Mouse (Mus musculus) forebrain, embryonic 15.5 days (tissue): ENCODE results near the gene Hoxa6. TPM values are rescaled to one million over a fixed set of nuclear protein-coding genes. Genes with fewer than 3 reads are reported as not detected.

Experiments
- ATAC-seq: fragments of 200-750 bp; cut with Nextera tagmentation; replicated peaks from 2 replicates; pipeline ENCODE4 v1.8.0; 2017; ENCODE audit warnings: mild to moderate bottlenecking, moderate TSS enrichment, moderate library complexity
- H3K27ac ChIP-seq: fragments of 300-500 bp; sonication (generic); replicated peaks from 2 replicates; pipeline ENCODE4 v1.5.1; 2015; ENCODE audit warnings: mild to moderate bottlenecking, inconsistent platforms
- H3K27me3 ChIP-seq: fragments of 300-500 bp; sonication (generic); 2 replicates; pipeline ENCODE4 v1.6.1; 2015; ENCODE audit warnings: inconsistent platforms
- H3K36me3 ChIP-seq: fragments of 300-500 bp; sonication (generic); 2 replicates; pipeline ENCODE4 v1.6.1; 2015; ENCODE audit warnings: mild to moderate bottlenecking, inconsistent platforms
- H3K4me1 ChIP-seq: fragments of 300-500 bp; sonication (generic); 2 replicates; pipeline ENCODE4 v1.6.1; 2015; ENCODE audit warnings: inconsistent platforms
- H3K4me2 ChIP-seq: fragments of 300-500 bp; sonication (generic); replicated peaks from 2 replicates; pipeline ENCODE4 v1.6.1; 2015; ENCODE audit warnings: mild to moderate bottlenecking, inconsistent platforms
- H3K4me3 ChIP-seq: fragments of 300-500 bp; sonication (generic); 2 replicates; pipeline ENCODE4 v1.5.1; 2015; ENCODE audit warnings: mild to moderate bottlenecking, inconsistent platforms
- H3K9ac ChIP-seq: fragments of 300-500 bp; sonication (generic); replicated peaks from 2 replicates; pipeline ENCODE4 v1.6.1; 2015; ENCODE audit warnings: mild to moderate bottlenecking, inconsistent platforms
- H3K9me3 ChIP-seq: fragments of 300-500 bp; sonication (generic); 2 replicates; pipeline ENCODE4 v1.6.1; 2016; ENCODE audit warnings: inconsistent platforms
- WGBS: fragments of 180-500 bp; shearing (Covaris S2); methylation state at CpG from one replicate; pipeline ENCODE4 v1.1.7; 2015; ENCODE audit warnings: mixed read lengths; 5-methylcytosine and 5-hydroxymethylcytosine counted together
- polyA plus RNA-seq: library from polyadenylated mRNA; unstranded; fragments of >200 nt; fragmentation: Nextera tagmentation; extraction: Ambion mirVana; gene quantifications from 2 replicates; pipeline ENCODE4 v1.2.1, GENCODE M21; 2015

Gene Hoxa6
- polyA plus RNA-seq, result not detected in 2 replicates

- WGBS, result under 1% methylated on average over 47 of the region's 47 CpGs
- Histone ChIP-seq H3K4me1 (peaks cover 15% of the 10 kb centered on the region), H3K27ac (no peak within 1 kb of the TSS), H3K4me2 (no peak within 1 kb of the TSS), H3K4me3 (no peak within 1 kb of the TSS), H3K9me3 (no peaks in the 10 kb centered on the region), H3K36me3 (no peaks in the 10 kb centered on the region), H3K9ac (no peak within 1 kb of the TSS), H3K27me3 (peaks cover 97% of the 10 kb centered on the region)
- no peak for ATAC-seq
Measured at GRCm38 (mm10) chr6:52208072-52208867, at the start of gene Hoxa6. TSS of gene Hoxa6 (minus strand) at chr6:52208722.

GRCm38 (mm10) chr6:52256956-52257355 is 48.4 kb upstream of the Hoxa6 start:
- H3K27me3 ChIP-seq, result peaks cover 90% of the 10 kb centered on the region
- H3K4me2 ChIP-seq, result no peak overlapping the region
- H3K36me3 ChIP-seq, result no peaks in the 10 kb centered on the region
- H3K27ac ChIP-seq, result no peak overlapping the region
- no peak overlapping the region for H3K4me3 ChIP-seq
- H3K9me3 ChIP-seq, result no peaks in the 10 kb centered on the region
- H3K4me1 ChIP-seq, result peaks cover 11% of the 10 kb centered on the region
- under 1% methylated on average over 6 of the region's 6 CpGs for whole genome bisulfite sequencing
- H3K9ac ChIP-seq, result no peak overlapping the region
- no peak for ATAC-seq

DNA sequence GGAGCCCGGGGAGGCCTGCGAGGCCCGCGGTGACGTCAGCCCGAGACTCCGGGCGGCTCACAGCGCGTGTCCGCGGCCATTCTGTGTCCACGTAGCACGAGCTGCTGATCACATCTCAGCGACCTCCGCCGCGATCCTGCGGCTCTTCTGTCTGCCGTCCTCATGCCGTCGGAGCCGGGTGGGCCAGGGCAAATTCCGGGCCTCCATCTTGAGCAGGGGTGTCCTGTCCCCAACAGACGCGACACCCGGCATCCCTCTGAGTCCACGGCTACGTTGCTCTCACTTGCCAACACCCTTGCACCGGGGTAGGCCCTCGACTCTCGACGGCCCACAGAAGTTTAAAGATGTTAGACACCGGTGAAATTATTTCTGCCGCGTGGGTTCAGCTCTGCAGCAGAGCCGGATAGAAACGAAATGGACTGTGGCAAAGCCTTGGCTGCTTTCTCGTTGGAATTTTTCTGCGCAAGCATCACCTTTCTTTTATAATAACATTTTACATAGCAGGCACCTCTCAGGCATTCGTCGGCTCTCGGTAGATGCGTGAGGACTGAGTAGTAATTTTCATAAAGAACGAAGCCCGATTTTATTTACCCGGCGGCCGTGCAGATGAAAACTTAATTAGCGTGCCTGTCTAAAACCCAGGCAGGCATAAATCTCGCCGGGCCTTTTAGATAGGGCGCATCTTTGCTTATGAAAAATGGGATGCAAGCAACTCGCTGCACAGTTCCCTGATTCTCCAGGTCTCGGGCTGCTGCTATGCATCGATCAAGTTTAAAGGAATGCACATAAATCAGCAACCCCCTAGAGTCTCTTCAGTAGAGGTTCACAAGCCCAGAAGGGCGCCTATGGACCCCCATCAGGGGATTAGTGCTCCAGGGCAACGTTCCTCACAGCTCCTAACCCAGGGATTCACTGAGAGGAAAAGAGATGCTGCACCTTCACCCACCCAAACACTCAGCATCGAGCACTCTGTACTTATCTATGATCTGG is 45.3 kb upstream of the Hoxa6 start:
- Histone ChIP-seq H3K4me3 (no peak overlapping the region), H3K9ac (no peak overlapping the region), H3K27ac (no peak overlapping the region), H3K4me2 (no peak overlapping the region), H3K4me1 (no peaks in the 10 kb centered on the region), H3K27me3 (peaks cover 93% of the 10 kb centered on the region), H3K9me3 (no peaks in the 10 kb centered on the region), H3K36me3 (no peaks in the 10 kb centered on the region)
- WGBS, result 1% methylated on average over 59 of the region's 59 CpGs
- ATAC-seq, result no peak

DNA sequence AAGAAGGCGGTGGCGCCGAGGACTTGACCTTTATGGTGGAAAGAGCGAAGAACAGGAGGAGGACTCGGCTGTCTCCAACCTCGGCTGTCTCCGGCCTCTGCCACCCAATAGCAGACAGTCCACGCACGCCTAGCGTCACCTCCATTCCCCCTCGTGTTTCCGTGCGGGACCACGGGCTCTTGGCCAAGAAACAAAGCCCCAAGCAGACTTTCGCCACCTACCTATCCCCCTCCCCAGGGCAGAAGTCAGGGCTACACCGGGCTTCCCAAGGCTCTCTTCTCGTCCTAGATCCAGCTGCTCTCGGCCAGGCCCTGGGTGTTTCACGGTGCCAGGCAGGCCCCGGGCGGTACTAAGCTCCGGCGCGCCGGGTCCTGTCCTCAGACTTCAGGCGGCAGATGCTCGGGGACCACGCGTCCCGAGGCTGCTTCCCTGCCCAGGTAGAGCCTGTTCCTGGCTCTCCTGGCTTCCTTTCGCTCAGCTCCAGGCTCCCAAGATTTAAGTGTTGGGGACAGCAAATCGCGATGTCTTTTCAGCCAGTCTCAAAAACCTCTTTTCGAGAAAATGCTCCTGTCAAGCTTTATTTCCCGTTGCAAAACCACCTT is 44.4 kb upstream of the Hoxa6 start:
- Histone ChIP-seq H3K36me3 (no peaks in the 10 kb centered on the region), H3K27ac (no peak overlapping the region), H3K4me3 (no peak overlapping the region), H3K4me1 (no peaks in the 10 kb centered on the region), H3K9me3 (no peaks in the 10 kb centered on the region), H3K27me3 (peaks cover 93% of the 10 kb centered on the region), H3K9ac (no peak overlapping the region), H3K4me2 (no peak overlapping the region)
- no peak for ATAC-seq
- WGBS, result under 1% methylated on average over 35 of the region's 35 CpGs

DNA sequence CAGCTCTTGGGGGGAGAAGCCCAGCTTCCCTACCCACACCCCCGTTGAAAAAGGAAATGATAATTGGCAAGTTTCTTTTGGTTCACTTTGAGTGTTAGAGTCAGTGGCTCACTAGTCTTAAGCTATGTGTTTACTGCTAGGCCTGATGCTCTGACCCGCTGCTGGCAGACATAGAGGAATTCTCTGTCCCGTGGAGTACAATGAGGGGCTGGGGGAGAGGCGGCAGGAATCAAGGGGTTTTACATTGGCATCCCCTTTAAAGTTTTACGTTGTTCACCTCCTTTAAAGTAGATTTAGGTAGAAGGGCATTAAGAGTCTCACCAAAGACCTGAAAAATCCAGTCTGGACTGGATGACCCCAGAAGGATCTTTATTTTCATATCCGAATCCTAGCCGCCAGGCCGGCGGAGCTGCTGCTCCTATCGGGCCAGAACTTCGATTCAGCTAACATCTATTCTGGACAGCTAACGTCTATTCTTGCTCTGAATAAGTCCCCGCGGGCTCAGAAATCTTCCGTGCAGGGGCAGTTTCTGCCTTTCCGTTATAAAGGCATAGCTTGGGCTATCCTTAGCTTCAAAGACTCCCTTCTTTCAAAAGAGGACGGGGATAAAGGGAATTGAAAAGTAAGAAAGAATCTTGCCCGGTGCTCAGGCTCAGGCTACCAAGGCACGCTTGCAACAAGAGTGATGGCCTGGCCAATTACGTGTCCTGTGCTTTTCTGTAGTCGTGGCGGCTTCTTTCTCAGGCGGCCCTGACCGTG is 43.7 kb upstream of the Hoxa6 start:
- no peak overlapping the region for H3K27ac ChIP-seq
- WGBS, result 1% methylated on average over 24 of the region's 24 CpGs
- H3K27me3 ChIP-seq, result peaks cover 94% of the 10 kb centered on the region
- ATAC-seq, result no peak
- H3K4me2 ChIP-seq, result no peak overlapping the region
- no peak overlapping the region for H3K4me3 ChIP-seq
- no peaks in the 10 kb centered on the region for H3K36me3 ChIP-seq
- no peaks in the 10 kb centered on the region for H3K9me3 ChIP-seq
- H3K4me1 ChIP-seq, result no peaks in the 10 kb centered on the region
- no peak overlapping the region for H3K9ac ChIP-seq

GRCm38 (mm10) chr6:52251177-52251879 is 42.8 kb upstream of the Hoxa6 start:
- Histone ChIP-seq H3K4me3 (no peak overlapping the region), H3K36me3 (no peaks in the 10 kb centered on the region), H3K4me2 (no peak overlapping the region), H3K9ac (no peak overlapping the region), H3K27ac (no peak overlapping the region), H3K4me1 (no peaks in the 10 kb centered on the region), H3K9me3 (no peaks in the 10 kb centered on the region), H3K27me3 (peaks cover 95% of the 10 kb centered on the region)
- no peak for ATAC-seq
- 12% methylated on average over 7 of the region's 7 CpGs for WGBS

GRCm38 (mm10) chr6:52249826-52250225 is 41.3 kb upstream of the Hoxa6 start:
- ATAC-seq, result no peak
- WGBS, result 1% methylated on average over 4 of the region's 4 CpGs
- H3K9ac ChIP-seq, result no peak overlapping the region
- no peaks in the 10 kb centered on the region for H3K9me3 ChIP-seq
- no peak overlapping the region for H3K4me3 ChIP-seq
- H3K27ac ChIP-seq, result no peak overlapping the region
- H3K36me3 ChIP-seq, result no peaks in the 10 kb centered on the region
- no peak overlapping the region for H3K4me2 ChIP-seq
- peaks cover 97% of the 10 kb centered on the region for H3K27me3 ChIP-seq
- H3K4me1 ChIP-seq, result no peaks in the 10 kb centered on the region

- ATAC-seq, result no peak
Measured at GRCm38 (mm10) chr6:52249415-52249738, 40.9 kb upstream of the Hoxa6 start.

DNA sequence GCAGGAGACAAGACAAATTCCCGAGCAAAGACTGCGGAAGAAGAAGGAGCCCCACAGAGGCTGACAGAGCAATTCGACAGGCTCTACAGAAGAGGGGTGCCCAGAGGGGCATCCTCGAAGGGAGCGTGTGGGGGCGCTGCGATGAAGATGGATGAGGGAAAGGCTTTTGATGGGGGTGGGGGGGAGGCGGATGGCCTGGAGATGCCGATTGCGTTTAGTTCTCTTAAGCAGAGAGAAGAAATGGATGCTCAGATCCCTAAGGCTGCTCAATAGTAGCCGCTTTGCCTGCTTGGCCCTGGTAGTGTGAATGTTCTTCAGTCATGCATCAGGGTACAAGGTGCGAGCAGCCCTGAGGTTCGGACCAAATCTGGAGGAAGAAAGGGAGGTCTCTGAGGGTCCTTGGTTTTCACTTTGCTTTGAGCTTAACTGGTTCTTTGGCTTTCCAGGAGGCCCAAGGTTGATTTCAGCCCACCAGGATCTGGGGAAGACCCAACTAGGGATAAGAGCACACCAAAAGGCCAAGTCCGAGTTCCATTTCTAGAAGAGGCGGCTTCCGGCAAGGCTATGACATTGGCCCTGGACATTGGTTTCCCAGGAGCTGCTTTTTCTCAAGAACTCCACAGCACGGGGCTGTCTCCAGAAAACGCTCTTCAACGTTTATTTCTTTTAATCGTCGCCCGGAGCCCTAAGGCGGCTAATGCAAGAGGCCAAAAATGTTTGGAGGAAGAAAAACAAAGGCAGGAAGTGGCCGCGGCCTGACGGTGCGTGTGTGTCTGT is 40.3 kb upstream of the Hoxa6 start:
- no peak for ATAC-seq
- H3K4me2 ChIP-seq, result no peak overlapping the region
- no peak overlapping the region for H3K9ac ChIP-seq
- H3K27ac ChIP-seq, result no peak overlapping the region
- H3K4me3 ChIP-seq, result no peak overlapping the region
- peaks cover 97% of the 10 kb centered on the region for H3K27me3 ChIP-seq
- no peaks in the 10 kb centered on the region for H3K36me3 ChIP-seq
- under 1% methylated on average over 27 of the region's 27 CpGs for WGBS
- no peaks in the 10 kb centered on the region for H3K4me1 ChIP-seq
- no peaks in the 10 kb centered on the region for H3K9me3 ChIP-seq

More at GRCm38 (mm10) chr6:52249415-52249738, 40.9 kb upstream of the Hoxa6 start:
- Histone ChIP-seq H3K4me1 (no peaks in the 10 kb centered on the region), H3K9ac (no peak overlapping the region), H3K27ac (no peak overlapping the region), H3K9me3 (no peaks in the 10 kb centered on the region), H3K4me2 (no peak overlapping the region), H3K27me3 (peaks cover 97% of the 10 kb centered on the region), H3K4me3 (no peak overlapping the region), H3K36me3 (no peaks in the 10 kb centered on the region)
- WGBS, result under 1% methylated on average over 16 of the region's 16 CpGs

DNA sequence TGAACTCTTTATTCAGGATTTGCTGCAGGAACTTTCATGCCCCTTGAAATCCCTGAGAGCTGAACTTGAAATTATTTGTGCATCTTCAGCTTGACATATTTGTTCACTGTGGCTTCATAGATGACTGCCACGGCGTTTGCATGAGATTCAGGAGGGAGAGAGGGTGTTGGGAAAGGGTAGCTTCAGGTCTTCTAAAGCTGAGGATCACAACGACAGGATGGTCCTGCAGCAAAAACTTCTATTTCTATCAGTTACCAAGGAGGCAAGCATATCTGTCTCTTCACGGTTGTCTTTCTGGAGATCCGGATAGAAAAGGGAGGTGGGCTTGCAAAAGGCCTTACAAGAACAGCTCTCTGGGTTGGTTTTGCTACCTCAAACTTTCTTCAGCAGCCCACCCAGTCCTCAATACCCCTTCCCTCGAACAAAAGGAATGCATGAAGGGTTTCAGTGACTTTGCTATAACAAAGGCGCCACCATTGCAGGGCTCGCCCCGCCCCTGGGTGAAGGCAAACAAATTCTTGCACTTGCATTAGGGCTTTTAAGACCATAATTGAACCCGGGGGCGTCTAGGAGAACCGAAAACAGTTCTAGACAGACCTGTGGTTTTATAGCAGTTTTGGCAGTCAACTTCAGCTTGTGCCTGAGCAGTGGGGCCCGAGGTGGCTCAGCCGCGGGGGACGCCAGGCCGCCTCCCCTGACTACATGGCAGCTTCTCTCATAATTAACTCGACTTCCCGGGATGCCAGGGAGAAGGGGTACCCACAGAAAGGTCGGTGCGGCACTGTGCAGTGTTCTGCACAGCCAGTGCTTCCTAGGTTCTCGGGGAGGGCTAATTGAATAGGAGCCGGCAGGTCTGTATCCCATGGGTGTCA is 39.5 kb upstream of the Hoxa6 start:
- Histone ChIP-seq H3K9me3 (no peaks in the 10 kb centered on the region), H3K36me3 (no peaks in the 10 kb centered on the region), H3K4me1 (no peaks in the 10 kb centered on the region), H3K4me3 (no peak overlapping the region), H3K4me2 (no peak overlapping the region), H3K9ac (no peak overlapping the region), H3K27me3 (peaks cover 97% of the 10 kb centered on the region), H3K27ac (no peak overlapping the region)
- no peak for ATAC-seq
- under 1% methylated on average over 23 of the region's 23 CpGs for WGBS
